Mouse (Mus musculus) heart, postnatal 0 days (tissue): ENCODE results near the gene Ucp3.

Source experiments
- CTCF ChIP-seq: IDR thresholded peaks from 2 replicates; pipeline ENCODE4 v1.5.1; 2016; ENCODE audit warnings: antibody characterized with exemption, control low read depth, low read depth
- EP300 ChIP-seq: IDR thresholded peaks from 2 replicates; pipeline ENCODE4 v1.6.1; 2016; ENCODE audit warnings: antibody characterized with exemption, low read depth

DNA sequence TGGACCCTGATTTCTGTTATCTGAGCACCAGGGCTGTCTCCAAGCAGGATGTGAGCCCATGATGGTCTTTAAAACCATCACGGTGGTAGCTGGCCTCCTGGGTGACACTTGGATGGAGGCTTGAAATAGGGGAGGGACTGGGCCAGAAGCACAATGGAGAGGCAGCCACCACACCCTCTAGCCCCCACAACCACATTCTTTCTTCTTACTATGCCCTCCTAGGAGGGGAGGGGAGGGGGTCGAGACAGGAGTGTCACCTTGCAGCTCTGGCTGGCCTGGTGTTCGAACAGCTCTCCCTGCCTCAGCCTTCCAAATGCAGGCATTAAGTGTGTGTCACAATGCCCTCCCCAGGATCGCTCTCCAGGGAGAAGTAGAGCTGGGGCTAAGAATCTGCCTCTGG, 24.6 kb downstream of the Ucp3 start:
- TF ChIP-seq EP300 (no peak), CTCF (no peak)
